Mouse (Mus musculus) MEL (cell line): ENCODE measurements around the gene Aen.

Source experiments
- BHLHE40 ChIP-seq: IDR thresholded peaks from 2 replicates; pipeline ENCODE4 v1.6.1; 2012; ENCODE audit warnings: low read depth, mild to moderate bottlenecking, inconsistent platforms, low read length, improper control_type of control experiment, borderline replicate concordance
- CTCF ChIP-seq, 3 experiments: IDR thresholded peaks in 2 of 3; conservative IDR thresholded peaks in 1 of 3; 2 replicates each; pipeline ENCODE4 v1.5.1; 2011 to 2012; ENCODE audit warnings: low read length in 3 of 3, low read depth in 2 of 3, mild to moderate bottlenecking in 2 of 3, improper control_type of control experiment in 1 of 3, inconsistent platforms in 1 of 3, mixed read lengths in 1 of 3, moderate library complexity in 1 of 3; ENCODE audit not compliant: control insufficient read depth in 1 of 3, insufficient read depth in 1 of 3, poor library complexity in 1 of 3, severe bottlenecking in 1 of 3
- MAX ChIP-seq: IDR thresholded peaks from 2 replicates; pipeline ENCODE4 v1.6.1; 2011; ENCODE audit warnings: low read length, improper control_type of control experiment
- MYB ChIP-seq: IDR thresholded peaks from 2 replicates; pipeline ENCODE4 v1.6.1; 2011; ENCODE audit warnings: mild to moderate bottlenecking, low read depth, low read length, improper control_type of control experiment
- POLR2A ChIP-seq, 2 experiments: IDR thresholded peaks; 2 replicates each; pipeline ENCODE4 v1.6.1; 2011 to 2012; ENCODE audit warnings: low read length in 2 of 2, mild to moderate bottlenecking in 2 of 2, control low read depth in 1 of 2, improper control_type of control experiment in 1 of 2, low read depth in 1 of 2, moderate library complexity in 1 of 2; ENCODE audit not compliant: control insufficient read depth in 1 of 2, insufficient read depth in 1 of 2, poor library complexity in 1 of 2
- SIN3A ChIP-seq: IDR thresholded peaks from 2 replicates; pipeline ENCODE4 v1.6.1; 2012; ENCODE audit warnings: low read length, improper control_type of control experiment, inconsistent platforms
- SMC3 ChIP-seq: IDR thresholded peaks from 2 replicates; pipeline ENCODE4 v1.6.1; 2011; ENCODE audit warnings: low read depth, low read length, improper control_type of control experiment

DNA sequence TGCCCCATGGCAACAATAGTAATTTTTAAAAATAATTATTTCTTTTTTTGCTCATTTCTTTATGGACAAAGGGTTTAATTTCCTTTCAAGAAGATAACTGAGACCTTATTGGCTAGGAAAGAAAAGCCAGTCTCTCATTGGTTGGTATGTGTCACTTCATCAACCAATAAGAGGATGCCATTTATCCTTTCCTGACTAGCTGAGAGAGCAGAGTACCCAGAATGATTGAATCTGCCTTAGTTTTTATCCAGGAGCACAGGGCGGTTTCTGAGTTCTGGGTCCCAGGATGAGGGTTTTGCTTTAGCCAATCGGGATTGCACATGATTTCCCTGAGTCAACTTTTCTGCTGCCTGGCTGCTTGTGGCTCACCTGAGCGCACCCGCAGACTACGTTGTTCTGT is 10.2 kb upstream of the Aen start:
- TF ChIP-seq MYB (no peak), POLR2A (IDR thresholded peaks at IDR 0.05; ENCODE audit: control insufficient read depth in 1 of 2, insufficient read depth in 1 of 2, low read depth in 1 of 2, low read length in 2 of 2, poor library complexity in 1 of 2) (no peak), SIN3A (no peak), CTCF (IDR thresholded peaks at IDR 0.05 in 2 of 3, conservative IDR thresholded peaks at IDR 0.05 in 1 of 3; ENCODE audit: control insufficient read depth in 1 of 3, insufficient read depth in 1 of 3, low read depth in 2 of 3, low read length in 3 of 3, poor library complexity in 1 of 3, severe bottlenecking in 1 of 3) (no peak), MAX (no peak), SMC3 (no peak), BHLHE40 (no peak)
